Mouse (Mus musculus) embryonic facial prominence, embryonic 14.5 days (tissue): ENCODE results near the gene Narf. TPM values are rescaled to one million over a fixed set of nuclear protein-coding genes. Genes with fewer than 3 reads are reported as not detected.

Experiments
- ATAC-seq: fragments of 200-750 bp; cut with Nextera tagmentation; 2 replicates; pipeline ENCODE4 v1.8.0; 2017; ENCODE audit warnings: low read depth, moderate number of reproducible peaks, moderate TSS enrichment
- DNase-seq: peaks from one replicate; pipeline ENCODE4 v3.0.0-alpha.2; 2015; ENCODE audit warnings: low spot score
- H3K27ac ChIP-seq: fragments of 300-500 bp; sonication (generic); replicated peaks from 2 replicates; pipeline ENCODE4 v1.5.1; 2014; ENCODE audit warnings: low read depth, mild to moderate bottlenecking, low read length, moderate library complexity
- H3K27me3 ChIP-seq: fragments of 300-500 bp; sonication (generic); replicated peaks from 2 replicates; pipeline ENCODE4 v1.6.1; 2014; ENCODE audit warnings: low read length; ENCODE audit not compliant: control insufficient read depth, insufficient read depth
- H3K36me3 ChIP-seq: fragments of 300-500 bp; sonication (generic); 2 replicates; pipeline ENCODE4 v1.6.1; 2014; ENCODE audit warnings: low read length, mixed read lengths; ENCODE audit not compliant: control insufficient read depth, insufficient read depth
- H3K4me1 ChIP-seq: fragments of 300-500 bp; sonication (generic); 2 replicates; pipeline ENCODE4 v1.6.1; 2014; ENCODE audit warnings: antibody characterized with exemption, low read length; ENCODE audit not compliant: control insufficient read depth, insufficient read depth
- H3K4me2 ChIP-seq: fragments of 300-500 bp; sonication (generic); 2 replicates; pipeline ENCODE4 v1.6.1; 2014; ENCODE audit warnings: low read depth, mild to moderate bottlenecking, low read length, moderate library complexity, mixed read lengths
- H3K4me3 ChIP-seq: fragments of 300-500 bp; sonication (generic); 2 replicates; pipeline ENCODE4 v1.5.1; 2014; ENCODE audit warnings: low read depth, mild to moderate bottlenecking, low read length
- H3K9ac ChIP-seq: fragments of 300-500 bp; sonication (generic); 2 replicates; pipeline ENCODE4 v1.6.1; 2014; ENCODE audit warnings: low read depth, mild to moderate bottlenecking, low read length, moderate library complexity, mixed read lengths
- H3K9me3 ChIP-seq: fragments of 300-500 bp; sonication (generic); 2 replicates; pipeline ENCODE4 v1.6.1; 2016; ENCODE audit warnings: low read length; ENCODE audit not compliant: control insufficient read depth
- WGBS: fragments of 180-500 bp; shearing (Covaris S2); extraction: QIAGEN DNeasy Blood & Tissue Kit; methylation state at CpG from one replicate; pipeline ENCODE4 v1.1.7; 2014; 5-methylcytosine and 5-hydroxymethylcytosine counted together
- polyA plus RNA-seq: library from polyadenylated mRNA; unstranded; fragments of >200 nt; fragmentation: Nextera tagmentation; extraction: Ambion mirVana; gene quantifications from 2 replicates; pipeline ENCODE4 v1.2.1, GENCODE M21; 2014

The Narf gene
- polyA plus RNA-seq, 1 experiment from 2014 or later: 42.1 TPM

DNA sequence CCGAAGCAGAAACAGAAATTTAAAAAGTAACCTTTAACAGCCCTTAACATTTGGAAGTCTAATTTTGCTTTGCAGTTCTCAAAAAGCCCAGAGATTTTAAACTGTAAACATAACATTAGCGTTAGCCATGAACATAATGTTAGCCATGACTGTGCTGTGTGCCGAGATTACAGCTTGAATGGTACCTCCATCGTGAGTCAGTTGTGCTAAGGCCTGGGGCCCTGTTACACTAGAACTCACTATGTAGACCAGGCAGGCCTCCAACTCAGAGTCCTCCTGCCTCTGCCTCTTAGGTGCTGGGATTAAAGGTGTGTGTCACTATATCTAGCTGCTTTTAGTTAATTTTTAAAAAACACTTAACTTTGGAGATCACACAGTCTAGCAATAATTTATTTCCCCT lies 5.9 kb upstream of the Narf start:
- Histone ChIP-seq H3K9ac (no peak overlapping the region), H3K4me3 (no peak overlapping the region), H3K4me2 (no peak overlapping the region), H3K27ac (no peak overlapping the region), H3K27me3 (no peaks in the 10 kb centered on the region), H3K36me3 (peaks cover 13% of the 10 kb centered on the region), H3K9me3 (no peaks in the 10 kb centered on the region), H3K4me1 (peaks cover 22% of the 10 kb centered on the region)
- DNase-seq: no peak
- WGBS: 78% methylated on average over 4 of the region's 4 CpGs
- no peak for ATAC-seq

DNA sequence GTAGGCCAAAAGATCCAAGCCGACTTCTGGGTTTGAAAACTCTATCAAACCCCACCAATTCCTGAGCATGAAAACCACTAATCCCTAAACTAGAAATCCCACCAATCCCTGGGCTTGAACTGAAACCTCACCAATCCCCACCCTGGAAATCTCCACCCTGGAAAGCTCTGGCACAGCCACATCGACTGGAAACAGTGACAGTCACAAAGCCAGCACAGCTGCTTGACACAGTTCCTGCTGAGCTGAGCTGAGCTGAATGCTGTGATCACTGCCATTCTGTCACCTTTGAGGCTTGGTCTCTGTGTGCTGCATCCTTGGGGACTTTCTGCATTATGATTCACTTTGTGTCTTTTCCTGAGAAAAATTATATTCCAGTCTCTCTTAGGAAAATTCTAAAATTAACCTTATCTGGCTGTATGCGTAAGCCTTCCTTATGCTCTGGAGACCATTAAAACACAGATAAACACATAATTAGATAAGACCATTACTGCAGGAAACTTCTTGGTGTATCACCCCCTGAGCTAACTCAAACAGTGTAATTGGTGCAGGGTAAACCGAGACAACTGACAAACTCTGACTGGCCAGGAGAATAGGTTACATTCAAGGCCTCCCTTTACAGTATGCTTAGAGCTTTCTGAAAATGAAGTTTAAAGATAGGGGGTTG lies 5.3 kb upstream of the Narf start:
- Histone ChIP-seq H3K4me1 (peaks cover 25% of the 10 kb centered on the region), H3K27ac (no peak overlapping the region), H3K4me2 (no peak overlapping the region), H3K9me3 (no peaks in the 10 kb centered on the region), H3K27me3 (no peaks in the 10 kb centered on the region), H3K36me3 (peaks cover 8% of the 10 kb centered on the region), H3K9ac (no peak overlapping the region), H3K4me3 (no peak overlapping the region)
- WGBS: 52% methylated on average over 4 of the region's 4 CpGs
- DNase-seq: peak; percentile 40
- no peak for ATAC-seq

DNA sequence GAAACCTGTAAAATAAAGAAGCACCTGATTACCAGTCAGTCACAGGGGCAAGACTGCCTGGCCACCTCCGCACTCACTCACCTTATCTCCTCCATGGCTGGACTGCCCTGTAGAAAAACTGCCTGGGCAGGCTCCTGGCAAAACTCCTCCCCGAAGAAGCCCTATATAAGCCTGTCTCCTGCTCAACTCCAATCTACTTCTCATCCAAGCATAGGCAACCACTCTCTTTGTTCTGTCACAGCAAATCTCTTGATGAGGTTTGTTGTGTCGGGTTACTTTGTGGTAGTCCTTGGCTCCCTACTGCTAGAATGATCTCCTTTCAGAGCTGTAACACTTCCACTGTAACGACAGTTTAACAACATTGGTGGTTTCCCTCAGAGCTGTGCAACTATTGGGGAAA lies 4.3 kb upstream of the Narf start:
- Histone ChIP-seq H3K9me3 (no peaks in the 10 kb centered on the region), H3K27ac (no peak overlapping the region), H3K9ac (no peak overlapping the region), H3K4me2 (no peak overlapping the region), H3K4me3 (no peak overlapping the region), H3K36me3 (no peaks in the 10 kb centered on the region), H3K4me1 (peaks cover 20% of the 10 kb centered on the region), H3K27me3 (no peaks in the 10 kb centered on the region)
- 26% methylated on average over 4 of the region's 4 CpGs for WGBS
- DNase-seq: no peak
- ATAC-seq: no peak

DNA sequence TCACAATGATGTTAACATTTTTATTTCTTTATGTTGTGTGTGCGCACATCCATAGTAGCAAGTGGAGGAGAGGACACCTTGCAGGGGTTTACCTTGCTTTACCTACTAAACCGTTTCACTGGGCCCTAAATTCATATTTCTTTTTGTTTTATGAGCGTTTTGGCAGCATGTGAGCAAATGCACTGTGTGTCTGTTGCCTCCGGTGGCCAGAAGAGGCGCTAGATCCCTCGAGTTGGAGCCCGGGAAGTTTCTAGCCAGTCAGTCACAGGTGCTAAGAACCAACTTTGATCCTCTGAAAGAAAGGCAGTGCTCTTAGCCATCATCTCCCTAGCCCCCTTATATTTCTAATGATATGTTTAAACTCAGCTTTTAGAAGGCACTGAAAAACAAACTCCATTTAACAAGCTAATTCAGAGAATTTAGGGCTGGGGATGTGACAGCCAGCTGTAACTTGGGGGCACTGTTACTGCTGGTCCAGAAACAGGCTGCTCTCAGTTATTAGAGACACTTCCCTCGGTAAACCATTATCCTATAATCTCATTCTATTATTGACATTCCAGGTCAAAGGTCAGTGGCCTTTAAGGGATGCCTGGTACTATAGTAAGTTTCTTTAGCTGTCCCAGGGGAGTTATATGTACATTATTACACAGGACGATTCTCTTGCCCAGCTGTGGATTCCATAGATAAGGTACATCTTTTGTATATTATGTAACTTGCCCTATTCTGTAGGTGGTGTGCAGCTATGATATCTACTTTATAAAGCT lies 1.4 kb upstream of the Narf start:
- Histone ChIP-seq H3K27me3 (no peaks in the 10 kb centered on the region), H3K36me3 (peaks cover 18% of the 10 kb centered on the region), H3K9ac (no peak overlapping the region), H3K4me3 (no peak overlapping the region; the same call in 1 of the 2 replicates), H3K4me1 (peaks cover 18% of the 10 kb centered on the region), H3K4me2 (peak overlapping the region; percentile 57), H3K27ac (peak overlapping the region; percentile 99), H3K9me3 (no peaks in the 10 kb centered on the region)
- DNase-seq (peak; percentile 26), ATAC-seq (no peak)
- 23% methylated on average over 9 of the region's 9 CpGs for WGBS

DNA sequence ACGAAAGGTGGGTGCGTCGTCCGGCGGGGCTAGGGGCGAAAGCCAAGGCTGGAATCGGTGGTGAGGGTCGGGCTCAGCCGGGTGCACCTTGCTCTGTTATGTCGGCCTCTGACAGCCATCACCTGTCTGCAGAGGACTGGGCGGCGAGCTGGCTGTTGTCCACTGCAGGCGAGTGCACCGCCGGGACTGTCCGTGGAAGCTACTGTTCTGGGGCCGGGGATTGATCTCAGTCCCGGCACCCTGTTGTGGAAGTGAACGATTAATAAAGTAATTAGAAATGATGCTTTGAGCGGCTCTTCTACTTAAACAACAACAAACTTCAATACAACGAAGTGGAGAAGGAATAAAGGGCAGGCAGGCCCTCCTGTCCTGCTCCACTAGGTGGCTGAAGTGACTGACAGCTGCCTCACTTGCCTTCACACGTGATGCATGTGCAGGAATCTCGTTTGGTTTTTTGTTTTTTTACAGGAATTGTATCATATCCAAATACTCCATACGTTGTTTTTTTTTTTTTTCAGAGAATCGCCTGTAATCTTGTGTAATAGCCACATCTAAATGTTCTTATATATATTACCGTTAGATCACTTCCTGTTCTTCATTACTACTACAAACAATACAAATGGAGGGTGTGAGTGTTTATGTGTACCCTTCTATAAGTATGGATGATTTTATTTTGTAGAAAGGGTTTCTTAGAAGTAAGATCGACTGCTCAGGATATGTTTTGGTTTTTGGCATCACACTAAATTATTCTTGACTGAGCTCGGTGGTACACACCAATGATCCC lies 484 bp downstream of the Narf start:
- peaks cover 18% of the 10 kb centered on the region for H3K4me1 ChIP-seq
- 4% methylated on average over 28 of the region's 28 CpGs for WGBS
- ATAC-seq: peak; percentile 24
- H3K27ac ChIP-seq: peak overlapping the region; percentile 99
- peak; percentile 73 for DNase-seq
- peaks cover 37% of the 10 kb centered on the region for H3K36me3 ChIP-seq
- peak overlapping the region; percentile 75 for H3K4me3 ChIP-seq
- H3K27me3 ChIP-seq: no peaks in the 10 kb centered on the region
- H3K9me3 ChIP-seq: no peaks in the 10 kb centered on the region
- peak overlapping the region; percentile 64 for H3K4me2 ChIP-seq
- peak overlapping the region; percentile 84 for H3K9ac ChIP-seq

DNA sequence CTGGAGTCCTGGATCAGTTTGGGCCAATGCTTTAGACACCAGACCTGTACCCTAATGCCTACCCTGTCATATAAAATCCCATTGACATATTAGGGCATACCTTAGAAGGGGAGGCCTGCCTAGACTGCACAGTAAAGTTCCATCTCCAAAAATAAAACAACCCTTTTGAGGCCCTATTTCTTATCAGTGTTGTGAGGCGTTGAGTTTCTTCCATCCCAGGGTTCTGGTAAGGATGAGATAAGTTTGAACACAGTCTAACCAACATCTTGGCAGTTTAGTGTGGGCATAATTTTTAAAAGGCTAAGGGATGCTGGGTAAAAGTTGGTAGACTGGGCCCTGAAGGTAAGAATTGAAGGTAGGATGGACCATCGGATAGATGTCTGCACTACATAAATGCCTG lies 2.6 kb downstream of the Narf start:
- no peak for DNase-seq
- 98% methylated on average over 2 of the region's 2 CpGs for WGBS
- Histone ChIP-seq H3K4me2 (no peak overlapping the region), H3K4me3 (no peak overlapping the region), H3K9me3 (no peaks in the 10 kb centered on the region), H3K9ac (no peak overlapping the region), H3K4me1 (peaks cover 18% of the 10 kb centered on the region), H3K27me3 (no peaks in the 10 kb centered on the region), H3K27ac (no peak overlapping the region), H3K36me3 (peaks cover 57% of the 10 kb centered on the region)
- no peak for ATAC-seq

DNA sequence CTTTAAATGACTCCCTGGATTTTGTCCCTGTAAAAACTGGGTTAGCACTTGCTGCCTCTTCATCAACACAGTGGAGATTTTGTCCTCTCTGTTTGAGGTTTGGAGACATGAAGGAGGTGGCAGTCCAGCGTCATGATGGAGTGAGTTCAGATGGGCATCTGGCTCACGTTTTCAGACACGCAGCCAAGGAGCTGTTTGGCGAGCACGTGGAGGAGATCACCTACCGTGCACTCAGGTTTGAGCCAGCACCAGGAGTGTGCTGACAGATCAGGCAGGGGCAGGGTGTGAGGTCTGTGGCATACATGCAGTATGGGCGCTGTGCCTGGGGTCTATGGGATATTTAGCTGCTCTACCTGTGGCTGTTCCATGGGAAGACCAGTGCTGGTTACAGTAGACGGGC lies 13.1 kb downstream of the Narf start:
- no peak overlapping the region for H3K9ac ChIP-seq

DNA sequence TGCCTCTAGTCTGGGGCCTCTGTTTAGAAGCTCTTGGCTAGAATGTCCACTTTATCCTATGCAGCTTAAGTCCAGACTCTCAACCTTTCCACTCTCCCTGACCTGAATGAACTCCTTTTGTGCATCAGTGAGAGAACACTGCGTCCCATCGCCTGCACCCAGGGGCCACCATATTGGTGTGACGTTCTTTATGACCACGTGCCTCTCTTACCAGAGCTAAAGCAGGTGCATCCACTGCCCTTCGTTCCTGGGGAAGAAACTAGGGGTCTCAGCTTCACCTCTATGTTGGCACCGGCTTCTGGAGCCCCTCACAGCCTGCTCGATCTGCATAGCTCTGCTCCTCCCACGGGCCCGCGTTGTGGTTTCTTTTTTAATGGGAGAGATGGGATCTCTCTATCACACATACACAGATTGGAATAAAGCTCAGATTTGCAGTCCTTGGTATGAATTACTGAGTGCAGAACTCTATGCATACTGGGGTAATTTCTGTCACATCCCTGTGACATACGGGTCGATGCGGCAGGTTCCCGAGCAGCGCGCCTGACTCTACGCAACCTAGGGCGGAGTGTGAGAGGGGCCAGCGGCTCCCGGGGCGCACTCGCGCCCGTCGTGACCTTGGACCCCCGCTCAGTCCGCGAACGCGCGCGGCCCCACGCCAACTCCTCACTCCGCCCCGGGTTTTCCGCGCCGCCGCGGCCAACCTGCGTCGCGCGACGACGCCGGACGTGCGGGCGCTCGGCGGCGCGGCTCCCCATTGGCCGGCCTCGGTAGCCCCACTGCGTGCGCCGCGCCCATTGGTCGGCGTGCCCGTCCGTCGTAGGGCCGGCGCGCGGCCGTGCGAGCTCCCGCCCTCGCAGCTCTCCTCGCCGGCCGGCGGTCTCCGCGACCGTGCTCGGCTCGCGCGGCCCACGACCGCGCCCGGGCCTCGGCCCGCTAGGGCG lies 22.4 kb downstream of the Narf start, which contains the start of gene Foxk2:
Gene Foxk2 (plus strand): TSS at position 831 of the 941 bp plus-strand sequence.
- WGBS: under 1% methylated on average over 50 of the region's 91 CpGs
- peak; percentile 99 for ATAC-seq

More for the DNA sequence above, 13.1 kb downstream of the Narf start:
- Histone ChIP-seq H3K9me3 (no peaks in the 10 kb centered on the region), H3K27ac (no peak overlapping the region), H3K4me2 (no peak overlapping the region), H3K4me1 (no peaks in the 10 kb centered on the region), H3K27me3 (no peaks in the 10 kb centered on the region), H3K36me3 (peaks cover 99% of the 10 kb centered on the region), H3K4me3 (no peak overlapping the region)
- ATAC-seq (no peak), DNase-seq (no peak)
- WGBS: 87% methylated on average over 8 of the region's 8 CpGs

More for the DNA sequence above, 22.4 kb downstream of the Narf start, which contains the start of gene Foxk2:
- H3K4me3 ChIP-seq: peak within 1 kb of the TSS; percentile 96
- peak; percentile 96 for DNase-seq
- no peaks in the 10 kb centered on the region for H3K27me3 ChIP-seq
- peak within 1 kb of the TSS; percentile 91 for H3K4me2 ChIP-seq
- H3K27ac ChIP-seq: peak within 1 kb of the TSS; percentile 85
- H3K4me1 ChIP-seq: peaks cover 9% of the 10 kb centered on the region
- no peaks in the 10 kb centered on the region for H3K9me3 ChIP-seq
- peaks cover 37% of the 10 kb centered on the region for H3K36me3 ChIP-seq
- peak within 1 kb of the TSS; percentile 95 for H3K9ac ChIP-seq
